Mouse (Mus musculus) heart, embryonic 12.5 days (tissue): Measurements from ENCODE around the gene Apol9a. TPM values are rescaled to one million over a fixed set of nuclear protein-coding genes. Genes with fewer than 3 reads are reported as not detected.
"Not testable (repeated sequence)": the region's sequence is repeated elsewhere in the genome, so short reads cannot be mapped to it uniquely, and the experiment has no call there.

ENCODE experiments used
- ATAC-seq: fragments of 200-750 bp; cut with Nextera tagmentation; 2 replicates; pipeline ENCODE4 v1.8.0; 2017; ENCODE audit warnings: moderate TSS enrichment, moderate library complexity; ENCODE audit not compliant: insufficient number of reproducible peaks, low FRiP score
- H3K27ac ChIP-seq: fragments of 300-500 bp; sonication (generic); 2 replicates; pipeline ENCODE4 v1.5.1; 2016; ENCODE audit warnings: mild to moderate bottlenecking, moderate library complexity; ENCODE audit not compliant: poor library complexity, severe bottlenecking
- H3K27me3 ChIP-seq: fragments of 300-500 bp; sonication (generic); replicated peaks from 2 replicates; pipeline ENCODE4 v1.6.1; 2016; ENCODE audit warnings: mild to moderate bottlenecking, moderate library complexity
- H3K36me3 ChIP-seq: fragments of 300-500 bp; sonication (generic); 2 replicates; pipeline ENCODE4 v1.6.1; 2016; ENCODE audit warnings: mild to moderate bottlenecking, moderate library complexity
- H3K4me1 ChIP-seq: fragments of 300-500 bp; sonication (generic); replicated peaks from 2 replicates; pipeline ENCODE4 v1.6.1; 2016; ENCODE audit warnings: mild to moderate bottlenecking
- H3K4me2 ChIP-seq: fragments of 300-500 bp; sonication (generic); 2 replicates; pipeline ENCODE4 v1.6.1; 2016; ENCODE audit warnings: mild to moderate bottlenecking, moderate library complexity
- H3K4me3 ChIP-seq: fragments of 300-500 bp; sonication (generic); 2 replicates; pipeline ENCODE4 v1.5.1; 2016; ENCODE audit warnings: mild to moderate bottlenecking
- H3K9ac ChIP-seq: fragments of 300-500 bp; sonication (generic); 2 replicates; pipeline ENCODE4 v1.6.1; 2016; ENCODE audit warnings: mild to moderate bottlenecking, moderate library complexity
- H3K9me3 ChIP-seq: fragments of 300-500 bp; sonication (generic); replicated peaks from 2 replicates; pipeline ENCODE4 v1.6.1; 2016; ENCODE audit warnings: mild to moderate bottlenecking, moderate library complexity
- WGBS: fragments of 180-500 bp; shearing (Covaris S2); methylation state at CpG from one replicate; pipeline ENCODE4 v1.1.7; 2016; 5-methylcytosine and 5-hydroxymethylcytosine counted together
- polyA plus RNA-seq: library from polyadenylated mRNA; unstranded; fragments of >200 nt; fragmentation: Nextera tagmentation; extraction: Ambion mirVana; gene quantifications from 2 replicates; pipeline ENCODE4 v1.2.1, GENCODE M21; 2016

Apol9a gene
- 0.74 and 0.76 TPM in 2 replicates for polyA plus RNA-seq

GRCm38 (mm10) chr15:77411035-77411434 is at the start of gene Apol9a:
Gene Apol9a (minus strand): TSS chr15:77411135.
- H3K9ac ChIP-seq, H3K4me3 ChIP-seq, H3K27ac ChIP-seq, ATAC-seq, H3K4me1 ChIP-seq, H3K9me3 ChIP-seq, H3K36me3 ChIP-seq, H3K4me2 ChIP-seq: not testable (repeated sequence)
- H3K27me3 ChIP-seq, result peaks cover 17% of the 10 kb centered on the region; the same call in 1 of the 2 replicates
- WGBS, result 82% methylated on average over 2 of the region's 4 CpGs

- 42% methylated on average over 10 of the region's 10 CpGs for WGBS
- H3K36me3 ChIP-seq, H3K4me2 ChIP-seq, ATAC-seq, H3K4me3 ChIP-seq, H3K27ac ChIP-seq, H3K9me3 ChIP-seq, H3K9ac ChIP-seq, H3K4me1 ChIP-seq, H3K27me3 ChIP-seq: not testable (repeated sequence)
These were observed 39.0 kb upstream of the Apol9a start for GRCm38 (mm10) chr15:77449927-77450326.

- H3K4me1 ChIP-seq, result not testable (repeated sequence)
These were observed 36.5 kb upstream of the Apol9a start, which contains the start of gene Apol7b for GRCm38 (mm10) chr15:77447392-77447791. Gene Apol7b (minus strand): TSS chr15:77447492.

GRCm38 (mm10) chr15:77445668-77446067 is 34.7 kb upstream of the Apol9a start:
- not testable (repeated sequence) for H3K36me3 ChIP-seq, H3K4me3 ChIP-seq, H3K4me2 ChIP-seq, H3K4me1 ChIP-seq, H3K9ac ChIP-seq, H3K27ac ChIP-seq, H3K9me3 ChIP-seq, H3K27me3 ChIP-seq, ATAC-seq
- WGBS, result 80% methylated on average over 1 of the region's 1 CpGs

More at GRCm38 (mm10) chr15:77447392-77447791, 36.5 kb upstream of the Apol9a start, which contains the start of gene Apol7b:
- H3K4me3 ChIP-seq, H3K9ac ChIP-seq, ATAC-seq, H3K27ac ChIP-seq, H3K36me3 ChIP-seq, H3K27me3 ChIP-seq, H3K9me3 ChIP-seq, H3K4me2 ChIP-seq: not testable (repeated sequence)
- 84% methylated on average over 2 of the region's 2 CpGs for WGBS

- not testable (repeated sequence) for H3K36me3 ChIP-seq, H3K9ac ChIP-seq, H3K27me3 ChIP-seq, ATAC-seq, H3K9me3 ChIP-seq, H3K4me2 ChIP-seq, H3K4me3 ChIP-seq, H3K27ac ChIP-seq, H3K4me1 ChIP-seq
- 71% methylated on average over 8 of the region's 8 CpGs for WGBS
These were observed 33.8 kb upstream of the Apol9a start for GRCm38 (mm10) chr15:77444746-77445145.

- H3K27ac ChIP-seq, H3K4me3 ChIP-seq, H3K36me3 ChIP-seq, H3K9me3 ChIP-seq, H3K27me3 ChIP-seq, ATAC-seq, H3K4me1 ChIP-seq, H3K4me2 ChIP-seq, H3K9ac ChIP-seq: not testable (repeated sequence)
- 40% methylated on average over 9 of the region's 10 CpGs for WGBS
These were observed 17.9 kb upstream of the Apol9a start for GRCm38 (mm10) chr15:77428690-77429448.

GRCm38 (mm10) chr15:77422925-77423324 is 12.0 kb upstream of the Apol9a start:
- H3K27ac ChIP-seq, H3K4me3 ChIP-seq, H3K27me3 ChIP-seq, H3K9me3 ChIP-seq, H3K4me2 ChIP-seq, H3K36me3 ChIP-seq, ATAC-seq, H3K9ac ChIP-seq, H3K4me1 ChIP-seq: not testable (repeated sequence)
- WGBS, result 65% methylated on average over 5 of the region's 7 CpGs

- H3K27ac ChIP-seq, ATAC-seq: not testable (repeated sequence)
These were observed 8.7 kb upstream of the Apol9a start for GRCm38 (mm10) chr15:77419657-77420056.

GRCm38 (mm10) chr15:77416655-77417333 is 5.9 kb upstream of the Apol9a start:
- not testable (repeated sequence) for H3K9me3 ChIP-seq, H3K4me1 ChIP-seq, H3K27me3 ChIP-seq, H3K9ac ChIP-seq, H3K4me3 ChIP-seq, ATAC-seq, H3K27ac ChIP-seq, H3K4me2 ChIP-seq, H3K36me3 ChIP-seq
- 15% methylated on average over 3 of the region's 10 CpGs for WGBS

More at GRCm38 (mm10) chr15:77419657-77420056, 8.7 kb upstream of the Apol9a start:
- H3K27me3 ChIP-seq, H3K9me3 ChIP-seq, H3K4me2 ChIP-seq, H3K4me3 ChIP-seq, H3K9ac ChIP-seq, H3K4me1 ChIP-seq, H3K36me3 ChIP-seq: not testable (repeated sequence)
- no CpG with 5 or more reads among the region's 3 CpGs for WGBS

- not testable (repeated sequence) for H3K27ac ChIP-seq, H3K27me3 ChIP-seq, H3K4me2 ChIP-seq, H3K4me1 ChIP-seq, ATAC-seq, H3K36me3 ChIP-seq, H3K9me3 ChIP-seq, H3K9ac ChIP-seq, H3K4me3 ChIP-seq
- WGBS, result 47% methylated on average over 2 of the region's 2 CpGs
These were observed 4.7 kb upstream of the Apol9a start for GRCm38 (mm10) chr15:77415653-77416052.

- H3K4me2 ChIP-seq, ATAC-seq, H3K27ac ChIP-seq, H3K4me1 ChIP-seq, H3K4me3 ChIP-seq, H3K36me3 ChIP-seq, H3K9ac ChIP-seq, H3K27me3 ChIP-seq, H3K9me3 ChIP-seq: not testable (repeated sequence)
- WGBS, result 33% methylated on average over 4 of the region's 4 CpGs
These were observed 1.8 kb upstream of the Apol9a start for GRCm38 (mm10) chr15:77412695-77413094.
